Mouse (Mus musculus): ENCODE data around the gene Gm10097. TPM values are rescaled to one million over a fixed set of nuclear protein-coding genes. Genes with fewer than 3 reads are reported as not detected.

The Gm10097 gene
- total and polyA plus RNA-seq, 2 experiments from 2014 or later, result 0.10 TPM; not detected in 1

- Histone ChIP-seq H3K9me3 (ENCODE audit: low read length) (no peaks in the 10 kb centered on the region), H3K9ac (no peak overlapping the region), H3K27ac (ENCODE audit: low read depth, low read length) (no peak overlapping the region), H3K4me2 (ENCODE audit: low read depth) (no peak overlapping the region), H3K4me1 (ENCODE audit: insufficient read depth) (no peaks in the 10 kb centered on the region), H3K4me3 (ENCODE audit: low read depth, low read length) (no peak overlapping the region), H3K36me3 (ENCODE audit: insufficient read depth) (no peaks in the 10 kb centered on the region; the same call in 1 of the 2 replicates), H3K27me3 (ENCODE audit: insufficient read depth, low read length) (no peaks in the 10 kb centered on the region)
- DNase-seq (no peak), ATAC-seq (no peak)
- 87% methylated on average over 2 of the region's 2 CpGs for WGBS
- TF ChIP-seq CTCF (IDR thresholded peaks at IDR 0.05; ENCODE audit: low read depth), result no peak
These were observed 10.1 kb upstream of the Gm10097 start for GRCm38 (mm10) chr10:5058876-5059275.

GRCm38 (mm10) chr10:5059983-5060382 lies 9.0 kb upstream of the Gm10097 start:
- WGBS, result 93% methylated on average over 2 of the region's 2 CpGs
- Histone ChIP-seq H3K9me3 (ENCODE audit: low read length) (no peaks in the 10 kb centered on the region), H3K36me3 (ENCODE audit: insufficient read depth) (no peaks in the 10 kb centered on the region; the same call in 1 of the 2 replicates), H3K27me3 (ENCODE audit: insufficient read depth, low read length) (no peaks in the 10 kb centered on the region), H3K4me3 (ENCODE audit: low read depth, low read length) (no peak overlapping the region), H3K4me2 (ENCODE audit: low read depth) (no peak overlapping the region), H3K27ac (ENCODE audit: low read depth, low read length) (no peak overlapping the region), H3K4me1 (ENCODE audit: insufficient read depth) (no peaks in the 10 kb centered on the region), H3K9ac (no peak overlapping the region)
- DNase-seq (no peak), ATAC-seq (no peak)
- no peak for TF ChIP-seq CTCF (IDR thresholded peaks at IDR 0.05; ENCODE audit: low read depth)

- Histone ChIP-seq H3K4me3 (ENCODE audit: low read depth, low read length) (no peak overlapping the region), H3K27ac (ENCODE audit: low read depth, low read length) (no peak overlapping the region), H3K27me3 (ENCODE audit: insufficient read depth, low read length) (no peaks in the 10 kb centered on the region), H3K4me1 (ENCODE audit: insufficient read depth) (no peaks in the 10 kb centered on the region), H3K36me3 (ENCODE audit: insufficient read depth) (0 out of 2 replicates have a peak, but pooled peaks cover 2% of the 10 kb centered on the region), H3K9ac (no peak overlapping the region), H3K4me2 (ENCODE audit: low read depth) (no peak overlapping the region), H3K9me3 (ENCODE audit: low read length) (no peaks in the 10 kb centered on the region)
- whole genome bisulfite sequencing, result 90% methylated on average over 3 of the region's 3 CpGs
- no peak for DNase-seq
- TF ChIP-seq CTCF (IDR thresholded peaks at IDR 0.05; ENCODE audit: low read depth), result no peak
- ATAC-seq, result no peak
These were observed 1.9 kb upstream of the Gm10097 start for GRCm38 (mm10) chr10:5067113-5067512.

- Histone ChIP-seq H3K36me3 (ENCODE audit: insufficient read depth) (0 out of 2 replicates have a peak, but pooled peaks cover 2% of the 10 kb centered on the region), H3K4me1 (ENCODE audit: insufficient read depth) (no peaks in the 10 kb centered on the region), H3K4me3 (ENCODE audit: low read depth, low read length) (no peak overlapping the region), H3K9me3 (ENCODE audit: low read length) (no peaks in the 10 kb centered on the region), H3K27ac (ENCODE audit: low read depth, low read length) (no peak overlapping the region), H3K27me3 (ENCODE audit: insufficient read depth, low read length) (no peaks in the 10 kb centered on the region), H3K4me2 (ENCODE audit: low read depth) (no peak overlapping the region), H3K9ac (no peak overlapping the region)
- DNase-seq (no peak), ATAC-seq (no peak)
- no peak for TF ChIP-seq CTCF (IDR thresholded peaks at IDR 0.05; ENCODE audit: low read depth)
- WGBS, result 90% methylated on average over 11 of the region's 11 CpGs
These were observed 1.4 kb downstream of the Gm10097 start for GRCm38 (mm10) chr10:5070168-5070940.

- Histone ChIP-seq H3K9me3 (ENCODE audit: low read length) (no peaks in the 10 kb centered on the region), H3K27me3 (ENCODE audit: insufficient read depth, low read length) (no peaks in the 10 kb centered on the region), H3K36me3 (ENCODE audit: insufficient read depth) (0 out of 2 replicates have a peak, but pooled peaks cover 2% of the 10 kb centered on the region), H3K4me1 (ENCODE audit: insufficient read depth) (no peaks in the 10 kb centered on the region), H3K4me3 (ENCODE audit: low read depth, low read length) (no peak overlapping the region), H3K27ac (ENCODE audit: low read depth, low read length) (no peak overlapping the region), H3K9ac (no peak overlapping the region), H3K4me2 (ENCODE audit: low read depth) (no peak overlapping the region)
- WGBS, result 86% methylated on average over 3 of the region's 3 CpGs
- no peak for ATAC-seq
- no peak for DNase-seq
- TF ChIP-seq CTCF (IDR thresholded peaks at IDR 0.05; ENCODE audit: low read depth), result no peak
These were observed 1.9 kb downstream of the Gm10097 start for GRCm38 (mm10) chr10:5070941-5071231.

- no peaks in the 10 kb centered on the region for H3K4me1 ChIP-seq (ENCODE audit: insufficient read depth)
- 0 out of 2 replicates have a peak, but pooled peaks cover 2% of the 10 kb centered on the region for H3K36me3 ChIP-seq (ENCODE audit: insufficient read depth)
- no peaks in the 10 kb centered on the region for H3K9me3 ChIP-seq (ENCODE audit: low read length)
- no peak for TF ChIP-seq CTCF (IDR thresholded peaks at IDR 0.05; ENCODE audit: low read depth)
- ATAC-seq (no peak), DNase-seq (no peak)
- no peaks in the 10 kb centered on the region for H3K27me3 ChIP-seq (ENCODE audit: insufficient read depth, low read length)
- H3K27ac ChIP-seq (ENCODE audit: low read depth, low read length), result no peak overlapping the region
- no peak overlapping the region for H3K4me3 ChIP-seq (ENCODE audit: low read depth, low read length)
- H3K4me2 ChIP-seq (ENCODE audit: low read depth), result no peak overlapping the region
- H3K9ac ChIP-seq, result no peak overlapping the region
- 86% methylated on average over 8 of the region's 8 CpGs for WGBS
These were observed 3.1 kb downstream of the Gm10097 start for GRCm38 (mm10) chr10:5072054-5072453.

- Histone ChIP-seq H3K27me3 (ENCODE audit: insufficient read depth, low read length) (no peaks in the 10 kb centered on the region), H3K9ac (no peak overlapping the region), H3K36me3 (ENCODE audit: insufficient read depth) (0 out of 2 replicates have a peak, but pooled peaks cover 2% of the 10 kb centered on the region), H3K9me3 (ENCODE audit: low read length) (no peaks in the 10 kb centered on the region), H3K4me2 (ENCODE audit: low read depth) (no peak overlapping the region), H3K4me3 (ENCODE audit: low read depth, low read length) (no peak overlapping the region), H3K27ac (ENCODE audit: low read depth, low read length) (no peak overlapping the region), H3K4me1 (ENCODE audit: insufficient read depth) (no peaks in the 10 kb centered on the region)
- DNase-seq (no peak), ATAC-seq (no peak)
- TF ChIP-seq CTCF (IDR thresholded peaks at IDR 0.05; ENCODE audit: low read depth), result no peak
- WGBS, result 92% methylated on average over 7 of the region's 7 CpGs
These were observed 6.7 kb downstream of the Gm10097 start for GRCm38 (mm10) chr10:5075724-5076123.

Data from forebrain, postnatal 0 days (tissue).